Comparison of ENCODE assay signal across 16 mouse cellular contexts in genomic region chr9:25557378-25557777, GRCm38 (mm10).
"Had no signal": no experiment of that assay in that cellular context is flagged by ENCODE, and none has a peak within 500 bp of the region (broad histone marks: within the 10 kb centered on the region; RNA-seq: fewer than 3 reads in every experiment).

No protein-coding gene starts in this region.

- H3K9ac ChIP-seq: liver, embryonic 12.5 days; liver, embryonic 15.5 days had no signal

- H3K4me3 ChIP-seq: layer of hippocampus, adult 2 months; left cerebral cortex, adult 2 months; liver, embryonic 12.5 days; liver, embryonic 15.5 days had no signal

- ATAC-seq: intestine, embryonic 16.5 days; liver, embryonic 12.5 days had no signal

- H3K9me3 ChIP-seq: liver, embryonic 12.5 days; liver, embryonic 15.5 days had no signal

- H3K27ac ChIP-seq: kidney, postnatal 0 days; layer of hippocampus, adult 2 months; left cerebral cortex, adult 2 months; liver, embryonic 12.5 days; liver, embryonic 15.5 days; stomach, postnatal 0 days had no signal

- H3K36me3 ChIP-seq: liver, embryonic 12.5 days; liver, embryonic 15.5 days had no signal

- H3K4me2 ChIP-seq: liver, embryonic 12.5 days; liver, embryonic 15.5 days had no signal

- DNase-seq: kidney, adult 2 months; kidney, postnatal 25 days; layer of hippocampus, adult 9-11 months; lung, adult 2 months; lung, postnatal 14 days; lung, postnatal 4 days; midbrain, embryonic 14.5 days; thymus, adult 2 months; thymus, postnatal 25 days had no signal

- H3K4me1 ChIP-seq: liver, embryonic 12.5 days; liver, embryonic 15.5 days had no signal

- H3K27me3 ChIP-seq: liver, embryonic 12.5 days; liver, embryonic 15.5 days had no signal
